Mouse (Mus musculus): ENCODE measurements around the gene Zdhhc7.

- TF ChIP-seq POLR2AphosphoS2 (IDR thresholded peaks at IDR 0.05; ENCODE audit: low read depth, low read length), result no peak
- TF ChIP-seq POLR2A (IDR thresholded peaks at IDR 0.05; ENCODE audit: low read depth, low read length), result no peak
- no peak for TF ChIP-seq CTCF (conservative IDR thresholded peaks at IDR 0.05 in 1 of 2, IDR thresholded peaks at IDR 0.05 in 1 of 2; ENCODE audit: low read depth in 2 of 2, low read length in 2 of 2)
- no peak for TF ChIP-seq NRF1 (IDR thresholded peaks at IDR 0.05; ENCODE audit: low read depth, low read length)
Measured at GRCm38 (mm10) chr8:120146051-120146450, 44.8 kb upstream of the Zdhhc7 start.

All from CH12.LX (cell line).